Mouse (Mus musculus) sigmoid colon, adult 10 weeks (tissue): ENCODE results near the gene Olfr1270. TPM values are rescaled to one million over a fixed set of nuclear protein-coding genes. Genes with fewer than 3 reads are reported as not detected.

ENCODE experiments used
- polyA plus RNA-seq: library from polyadenylated mRNA; stranded (reverse); fragments of 350-450 nt; fragmentation: Illumina TruSeq; extraction: RNeasy Lipid Tissue Mini Kit (QIAGEN cat#74804); gene quantifications from one replicate; pipeline ENCODE4 v1.2.3, GENCODE M21; 2014; ENCODE audit warnings: low read depth, low replicate concordance

Olfr1270 gene
- not detected for polyA plus RNA-seq

DNA sequence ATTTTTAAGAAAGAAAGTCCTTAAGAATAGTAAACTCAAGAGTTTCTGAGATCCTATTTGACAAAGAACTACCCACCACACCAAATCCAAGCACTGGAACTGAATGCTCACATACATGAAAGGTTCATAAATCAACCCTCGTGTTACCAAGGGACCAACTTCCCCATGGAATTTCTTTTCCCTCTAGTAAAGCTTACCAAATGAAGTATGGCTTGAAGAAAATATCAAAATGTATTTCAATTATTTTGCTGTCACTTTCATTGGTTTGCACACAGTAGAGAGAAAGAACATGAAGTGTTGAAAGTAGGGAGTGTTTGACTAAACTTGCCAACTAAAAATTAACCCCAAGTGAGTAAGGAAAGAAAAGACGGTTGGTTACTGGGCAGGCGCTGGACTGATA is at the start of gene Olfr1270:
Olfr1270 (minus strand) TSS at position 101 of the 400 bp plus-strand sequence.

DNA sequence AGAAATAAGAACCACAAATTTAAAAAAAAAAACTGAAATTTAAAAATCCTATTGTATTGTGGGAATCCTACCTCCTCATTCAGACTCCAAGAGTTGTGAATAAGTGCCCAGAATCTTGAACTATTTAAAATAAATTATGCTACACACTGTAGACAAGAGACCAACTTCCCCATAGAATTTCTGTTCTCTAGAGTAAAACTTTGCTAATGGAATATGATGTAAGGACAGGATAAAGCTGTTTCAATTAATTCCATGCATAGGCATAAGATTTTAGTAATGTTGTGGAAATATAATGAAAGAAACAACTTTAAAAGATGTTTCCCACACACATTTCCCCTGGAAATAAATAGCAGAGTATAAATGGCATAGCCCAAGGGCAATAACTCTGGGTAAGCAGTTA is 10.7 kb downstream of the Olfr1270 start, which contains the start of gene Olfr32:
Olfr32 (minus strand) TSS at position 101 of the 400 bp plus-strand sequence.

DNA sequence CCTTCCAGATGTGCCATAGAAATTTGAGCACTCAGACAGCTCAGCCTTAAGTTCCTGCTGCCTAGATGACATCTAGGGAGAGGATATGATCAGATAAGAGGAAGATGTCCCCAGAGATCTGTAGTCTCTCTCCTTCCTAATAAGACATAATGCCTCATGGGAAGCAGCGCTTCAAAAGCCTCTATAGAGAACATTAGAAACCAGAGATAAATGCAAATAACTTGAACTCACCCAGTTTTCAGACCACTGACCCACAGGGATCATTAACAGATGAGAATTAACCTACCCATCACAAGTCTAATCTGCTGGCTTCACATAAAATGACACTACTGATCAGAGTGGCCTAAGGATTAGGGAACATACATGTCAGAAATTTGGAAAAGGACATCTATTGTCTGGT is 31.6 kb downstream of the Olfr1270 start, which contains the start of gene Olfr1269:
Olfr1269 (minus strand) TSS at position 101 of the 400 bp plus-strand sequence.

Other genes starting within 250 kb of the Olfr1270 start
- not detected for gene Olfr1258, start 225.8 kb downstream of the Olfr1270 start, polyA plus RNA-seq
- not detected for gene Olfr1259, start 204.4 kb downstream of the Olfr1270 start, polyA plus RNA-seq
- gene Olfr1260, start 178.8 kb downstream of the Olfr1270 start, polyA plus RNA-seq = not detected
- gene Olfr1261, start 161.9 kb downstream of the Olfr1270 start, polyA plus RNA-seq = not detected
- not detected for gene Olfr1262, start 152.9 kb downstream of the Olfr1270 start, polyA plus RNA-seq
- gene Olfr1263, start 141.0 kb downstream of the Olfr1270 start, polyA plus RNA-seq = not detected
- gene Olfr1264, start 127.5 kb downstream of the Olfr1270 start, polyA plus RNA-seq = not detected
- gene Olfr1265, start 117.8 kb downstream of the Olfr1270 start, polyA plus RNA-seq = not detected
- not detected for gene Olfr140, start 89.5 kb downstream of the Olfr1270 start, polyA plus RNA-seq
- gene Olfr1269, start 31.7 kb downstream of the Olfr1270 start, polyA plus RNA-seq = not detected
- gene Olfr32, start 10.8 kb downstream of the Olfr1270 start, polyA plus RNA-seq = not detected
- gene Olfr1506, start 71.4 kb upstream of the Olfr1270 start, polyA plus RNA-seq = not detected
- not detected for gene Olfr142, start 104.5 kb upstream of the Olfr1270 start, polyA plus RNA-seq
- gene Olfr1271, start 117.9 kb upstream of the Olfr1270 start, polyA plus RNA-seq = not detected
- gene Olfr1272, start 139.8 kb upstream of the Olfr1270 start, polyA plus RNA-seq = not detected
- gene Gm13769, start 169.1 kb upstream of the Olfr1270 start, polyA plus RNA-seq = not detected
- not detected for gene Olfr1274-ps, start 245.6 kb upstream of the Olfr1270 start, polyA plus RNA-seq